Mouse (Mus musculus) heart, adult 18-20 months (tissue): ENCODE results near the gene Cdk13. TPM values are rescaled to one million over a fixed set of nuclear protein-coding genes. Genes with fewer than 3 reads are reported as not detected.

ENCODE experiments used
- microRNA-seq, 2 experiments: library from miRNA; unstranded; fragments of <30 nt; microRNA quantifications; one replicate each; pipeline ENCODE4 v1.2.0; 2022
- total RNA-seq, 2 experiments: library from RNA; stranded (reverse); gene quantifications; 2 replicates each; pipeline ENCODE4 v1.2.3; 2021

Cdk13 gene
- total RNA-seq, 2 experiments from 2014 or later, result 24.7 to 27.3 TPM

Small RNA genes within 50 kb of the gene (microRNA-seq; reads per million reads assigned to microRNA genes)
- 0 reads per million in 2 experiments for gene Mir466i

Other genes with a start within 250 kb of the Cdk13 start
- 1 to 10 TPM; 6.2 to 6.6 TPM for gene Mplkip, start 109.9 kb downstream of the Cdk13 start, total RNA-seq
- 1 to 10 TPM in 1 of 2 experiments, under 1 TPM in 1; 0.79 to 1.5 TPM for gene Sugct, start 109.5 kb downstream of the Cdk13 start, total RNA-seq
- gene Rala, start 139.1 kb upstream of the Cdk13 start, total RNA-seq, result 10 to 100 TPM; 37.2 to 37.6 TPM
- 10 to 100 TPM; 35.0 to 39.6 TPM for gene Yae1d1, start 188.3 kb upstream of the Cdk13 start, total RNA-seq